Mouse (Mus musculus): ENCODE measurements around the gene Cd81. TPM values are rescaled to one million over a fixed set of nuclear protein-coding genes. Genes with fewer than 3 reads are reported as not detected.
A peak's percentile ranks its signal among the peaks of the same experiment; 100 is the strongest.

Gene Cd81
- total RNA-seq, 2 experiments from 2014 or later = 203 to 214 TPM

- ATAC-seq (replicated peaks; ENCODE audit: low FRiP score, low TSS enrichment, poor library complexity, severe bottlenecking) = no peak
Observed at GRCm38 (mm10) chr7:143067469-143067868, 14.9 kb downstream of the Cd81 start.

- no peak for ATAC-seq (replicated peaks; ENCODE audit: low FRiP score, low TSS enrichment, poor library complexity, severe bottlenecking)
Observed at GRCm38 (mm10) chr7:143067897-143068296, 15.4 kb downstream of the Cd81 start.

GRCm38 (mm10) chr7:143068316-143068881 is 15.9 kb downstream of the Cd81 start:
- ATAC-seq (replicated peaks; ENCODE audit: low FRiP score, low TSS enrichment, poor library complexity, severe bottlenecking) = no peak

GRCm38 (mm10) chr7:143068882-143069591 is 16.5 kb downstream of the Cd81 start, which contains the start of gene Tssc4:
Gene Tssc4, plus strand, starts transcription at chr7:143069249.
- ATAC-seq (replicated peaks; ENCODE audit: low FRiP score, low TSS enrichment, poor library complexity, severe bottlenecking) = peak; percentile 81

- ATAC-seq (replicated peaks; ENCODE audit: low FRiP score, low TSS enrichment, poor library complexity, severe bottlenecking) = peak; percentile 28
Observed at GRCm38 (mm10) chr7:143069751-143070400, 17.3 kb downstream of the Cd81 start.

GRCm38 (mm10) chr7:143070506-143071070 is 18.0 kb downstream of the Cd81 start:
- no peak for ATAC-seq (replicated peaks; ENCODE audit: low FRiP score, low TSS enrichment, poor library complexity, severe bottlenecking)

GRCm38 (mm10) chr7:143072605-143073004 is 20.1 kb downstream of the Cd81 start:
- no peak for ATAC-seq (replicated peaks; ENCODE audit: low FRiP score, low TSS enrichment, poor library complexity, severe bottlenecking)

- ATAC-seq (replicated peaks; ENCODE audit: low FRiP score, low TSS enrichment, poor library complexity, severe bottlenecking) = no peak
Observed at GRCm38 (mm10) chr7:143073086-143073485, 20.5 kb downstream of the Cd81 start.

- no peak for ATAC-seq (replicated peaks; ENCODE audit: low FRiP score, low TSS enrichment, poor library complexity, severe bottlenecking)
Observed at GRCm38 (mm10) chr7:143075394-143075793, 22.9 kb downstream of the Cd81 start.

- no peak for ATAC-seq (replicated peaks; ENCODE audit: low FRiP score, low TSS enrichment, poor library complexity, severe bottlenecking)
Observed at GRCm38 (mm10) chr7:143077351-143077750, 24.8 kb downstream of the Cd81 start.

GRCm38 (mm10) chr7:143082024-143082423 is 29.5 kb downstream of the Cd81 start:
- 0 out of 2 replicates have a peak, but pooled peaks have one; percentile 27 for ATAC-seq (replicated peaks; ENCODE audit: low FRiP score, low TSS enrichment, poor library complexity, severe bottlenecking)

- no peak for ATAC-seq (replicated peaks; ENCODE audit: low FRiP score, low TSS enrichment, poor library complexity, severe bottlenecking)
Observed at GRCm38 (mm10) chr7:143083708-143084107, 31.2 kb downstream of the Cd81 start.

- peak; percentile 79 for ATAC-seq (replicated peaks; ENCODE audit: low FRiP score, low TSS enrichment, poor library complexity, severe bottlenecking)
Observed at GRCm38 (mm10) chr7:143086366-143086765, 33.8 kb downstream of the Cd81 start.

GRCm38 (mm10) chr7:143087070-143087579 is 34.6 kb downstream of the Cd81 start:
- ATAC-seq (replicated peaks; ENCODE audit: low FRiP score, low TSS enrichment, poor library complexity, severe bottlenecking) = no peak

GRCm38 (mm10) chr7:143093847-143094246 is 41.3 kb downstream of the Cd81 start:
- no peak for ATAC-seq (replicated peaks; ENCODE audit: low FRiP score, low TSS enrichment, poor library complexity, severe bottlenecking)

- peak; percentile 43; the same call in 1 of the 2 replicates for ATAC-seq (replicated peaks; ENCODE audit: low FRiP score, low TSS enrichment, poor library complexity, severe bottlenecking)
Observed at GRCm38 (mm10) chr7:143094592-143095553, 42.3 kb downstream of the Cd81 start, which contains the start of gene Trpm5. Gene Trpm5, minus strand, starts transcription at chr7:143094642.

- ATAC-seq (replicated peaks; ENCODE audit: low FRiP score, low TSS enrichment, poor library complexity, severe bottlenecking) = no peak
Observed at GRCm38 (mm10) chr7:143095554-143095907, 43.0 kb downstream of the Cd81 start.

- ATAC-seq (replicated peaks; ENCODE audit: low FRiP score, low TSS enrichment, poor library complexity, severe bottlenecking) = no peak
Observed at GRCm38 (mm10) chr7:143100759-143101158, 48.2 kb downstream of the Cd81 start.
